Mouse (Mus musculus) hindbrain, embryonic 12.5 days (tissue): Measurements from ENCODE around the gene Epdr1. TPM values are rescaled to one million over a fixed set of nuclear protein-coding genes. Genes with fewer than 3 reads are reported as not detected.
"Not testable (repeated sequence)": the region's sequence is repeated elsewhere in the genome, so short reads cannot be mapped to it uniquely, and the experiment has no call there.

Source experiments
- ATAC-seq: fragments of 200-750 bp; cut with Nextera tagmentation; 2 replicates; pipeline ENCODE4 v1.8.0; 2017; ENCODE audit warnings: moderate TSS enrichment; ENCODE audit not compliant: low FRiP score
- H3K27ac ChIP-seq: fragments of 300-500 bp; sonication (generic); 2 replicates; pipeline ENCODE4 v1.5.1; 2016; ENCODE audit warnings: mild to moderate bottlenecking
- H3K27me3 ChIP-seq: fragments of 300-500 bp; sonication (generic); 2 replicates; pipeline ENCODE4 v1.6.1; 2016; ENCODE audit warnings: mild to moderate bottlenecking
- H3K36me3 ChIP-seq: fragments of 300-500 bp; sonication (generic); 2 replicates; pipeline ENCODE4 v1.6.1; 2016; ENCODE audit warnings: mild to moderate bottlenecking
- H3K4me1 ChIP-seq: fragments of 300-500 bp; sonication (generic); 2 replicates; pipeline ENCODE4 v1.6.1; 2016
- H3K4me2 ChIP-seq: fragments of 300-500 bp; sonication (generic); replicated peaks from 2 replicates; pipeline ENCODE4 v1.6.1; 2016; ENCODE audit warnings: mild to moderate bottlenecking
- H3K4me3 ChIP-seq: fragments of 300-500 bp; sonication (generic); 2 replicates; pipeline ENCODE4 v1.5.1; 2016; ENCODE audit warnings: mild to moderate bottlenecking
- H3K9ac ChIP-seq: fragments of 300-500 bp; sonication (generic); 2 replicates; pipeline ENCODE4 v1.6.1; 2016; ENCODE audit warnings: mild to moderate bottlenecking, moderate library complexity
- H3K9me3 ChIP-seq: fragments of 300-500 bp; sonication (generic); replicated peaks from 2 replicates; pipeline ENCODE4 v1.6.1; 2016; ENCODE audit warnings: mild to moderate bottlenecking
- WGBS: fragments of 180-500 bp; shearing (Covaris S2); methylation state at CpG from one replicate; pipeline ENCODE4 v1.1.7; 2016; 5-methylcytosine and 5-hydroxymethylcytosine counted together
- polyA plus RNA-seq: library from polyadenylated mRNA; unstranded; fragments of >200 nt; fragmentation: Nextera tagmentation; extraction: Ambion mirVana; gene quantifications from 2 replicates; pipeline ENCODE4 v1.2.1, GENCODE M21; 2016

Gene Epdr1
- polyA plus RNA-seq, 1 experiment from 2014 or later, result 19.5 TPM

DNA sequence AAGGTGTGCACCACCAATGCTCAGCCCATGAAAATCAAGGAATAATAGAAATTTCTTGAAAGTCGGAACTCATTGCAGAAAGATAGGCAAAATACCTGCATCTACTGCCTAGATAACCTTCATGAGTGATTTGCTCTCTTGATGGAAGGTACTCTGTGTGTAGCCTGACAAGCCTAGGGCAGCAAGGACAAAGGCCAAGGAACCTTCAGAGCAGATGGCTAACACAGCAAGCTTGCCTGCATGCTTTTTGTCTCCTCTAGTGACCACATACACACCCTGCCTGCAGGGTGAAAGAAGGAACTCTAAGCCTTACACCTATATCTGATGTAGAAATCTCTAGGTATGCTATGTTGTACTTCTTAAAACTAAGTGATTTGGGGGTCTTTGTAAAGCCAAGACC is 24.6 kb downstream of the Epdr1 start:
- Histone ChIP-seq H3K4me2 (no peak overlapping the region), H3K27me3 (no peaks in the 10 kb centered on the region), H3K36me3 (no peaks in the 10 kb centered on the region), H3K27ac (no peak overlapping the region), H3K4me3 (no peak overlapping the region), H3K4me1 (no peaks in the 10 kb centered on the region), H3K9me3 (no peaks in the 10 kb centered on the region), H3K9ac (no peak overlapping the region)
- no peak for ATAC-seq
- WGBS, result 92% methylated on average over 1 of the region's 1 CpGs

DNA sequence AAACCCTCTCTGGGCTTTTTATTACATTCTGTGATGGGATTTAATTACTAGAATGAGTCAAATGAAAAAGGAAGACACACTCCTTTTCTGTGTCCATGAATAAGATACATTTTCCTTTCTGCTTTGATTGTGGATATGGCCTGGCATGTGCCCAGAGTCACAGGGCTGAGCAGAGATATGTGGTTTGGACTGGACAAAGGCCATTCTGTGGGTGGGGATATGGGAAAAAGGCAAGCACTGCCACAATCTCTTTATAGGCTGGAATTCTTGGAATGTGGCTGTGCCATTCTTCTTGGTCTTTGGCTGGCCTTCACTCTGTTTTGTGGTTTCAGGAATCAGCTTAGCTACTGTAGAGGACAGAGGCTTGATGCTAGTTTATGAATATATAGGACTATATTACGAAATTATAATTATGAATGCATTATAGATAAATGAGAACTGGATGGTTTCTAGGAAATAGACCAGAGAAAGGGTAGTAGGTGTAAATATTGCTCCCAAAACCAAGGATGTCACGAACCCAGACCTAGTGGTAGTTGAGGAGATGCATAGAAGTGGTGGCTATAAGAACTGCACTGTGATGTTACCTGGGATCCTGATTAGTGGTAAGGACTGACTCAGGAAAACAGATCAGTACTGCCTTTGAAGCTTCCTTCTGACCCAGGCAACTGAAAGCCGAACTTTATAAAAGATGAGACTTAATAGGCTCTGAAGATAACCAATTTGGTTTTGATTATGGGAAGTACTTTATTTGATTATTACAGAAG is 28.5 kb downstream of the Epdr1 start:
- ATAC-seq, result no peak
- Histone ChIP-seq H3K27me3 (no peaks in the 10 kb centered on the region), H3K9me3 (no peaks in the 10 kb centered on the region), H3K9ac (no peak overlapping the region), H3K36me3 (no peaks in the 10 kb centered on the region), H3K4me3 (no peak overlapping the region), H3K27ac (no peak overlapping the region), H3K4me1 (no peaks in the 10 kb centered on the region), H3K4me2 (no peak overlapping the region)
- WGBS, result 89% methylated on average over 3 of the region's 3 CpGs

DNA sequence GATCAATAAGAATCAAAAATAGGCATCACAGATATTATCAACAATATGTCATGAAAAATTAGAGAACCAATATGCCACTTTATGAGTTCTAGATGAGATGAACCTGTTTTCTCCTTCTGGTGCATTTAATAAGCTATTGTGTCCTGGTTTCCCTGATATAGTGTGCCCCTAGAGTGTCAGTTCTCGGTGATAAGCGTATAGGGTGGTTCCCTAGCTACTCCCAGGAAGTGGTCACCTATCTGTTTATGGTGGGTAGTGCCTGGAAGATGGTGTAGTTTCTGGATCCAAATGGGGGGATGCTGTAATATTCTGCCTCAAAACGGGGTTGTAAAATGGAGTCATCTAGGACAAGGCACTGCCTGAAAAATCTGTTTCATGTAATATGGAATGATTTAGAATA is 43.8 kb downstream of the Epdr1 start:
- ATAC-seq, result no peak
- WGBS, result 88% methylated on average over 3 of the region's 3 CpGs
- no peaks in the 10 kb centered on the region for H3K36me3 ChIP-seq
- H3K9ac ChIP-seq, result no peak overlapping the region
- H3K27ac ChIP-seq, result no peak overlapping the region
- H3K4me2 ChIP-seq, result no peak overlapping the region
- no peak overlapping the region for H3K4me3 ChIP-seq
- no peaks in the 10 kb centered on the region for H3K9me3 ChIP-seq
- H3K4me1 ChIP-seq, result no peaks in the 10 kb centered on the region
- H3K27me3 ChIP-seq, result no peaks in the 10 kb centered on the region

DNA sequence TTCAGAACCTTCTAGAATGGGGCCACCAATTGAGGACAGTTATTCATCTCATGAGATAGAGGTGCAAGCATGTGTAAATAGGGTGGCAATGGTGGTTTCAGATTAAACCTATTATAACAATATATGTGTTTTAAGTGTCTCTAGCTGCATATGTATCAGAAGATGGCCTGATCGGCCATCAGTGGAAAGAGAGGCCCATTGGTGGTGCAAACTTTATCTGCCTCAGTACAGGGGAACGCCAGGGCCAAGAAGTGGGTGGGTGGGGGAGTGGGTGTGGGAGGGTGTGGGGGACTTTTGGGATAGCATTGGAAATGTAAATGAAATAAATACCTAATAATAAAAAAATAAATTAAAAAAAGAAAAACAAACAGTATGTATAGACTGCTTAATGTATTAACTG is 45.0 kb downstream of the Epdr1 start:
- not testable (repeated sequence) for H3K4me2 ChIP-seq, H3K4me3 ChIP-seq, H3K9me3 ChIP-seq, ATAC-seq, H3K27ac ChIP-seq, H3K4me1 ChIP-seq, H3K9ac ChIP-seq, H3K27me3 ChIP-seq, H3K36me3 ChIP-seq
- 97% methylated on average over 2 of the region's 2 CpGs for WGBS

DNA sequence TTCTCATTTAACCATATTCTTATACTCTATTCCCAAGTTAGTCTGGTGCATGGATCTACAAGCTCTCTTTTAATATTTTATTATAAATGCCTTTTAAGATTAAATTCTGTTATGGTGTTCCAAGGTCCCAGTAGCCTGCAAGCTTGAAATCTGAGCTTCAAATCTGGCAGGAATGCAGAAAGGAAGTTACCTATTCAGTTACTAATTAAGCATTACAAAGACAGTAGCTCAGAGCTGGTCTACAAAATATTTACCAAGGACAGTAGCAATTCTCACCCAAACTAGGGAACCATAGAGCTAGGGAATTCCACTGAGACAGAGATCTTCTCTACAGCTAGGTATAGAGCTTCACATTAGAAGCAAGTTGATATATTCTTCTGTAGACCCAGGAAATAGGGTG is 49.6 kb downstream of the Epdr1 start:
- H3K4me2 ChIP-seq, H3K36me3 ChIP-seq, H3K9ac ChIP-seq, H3K4me1 ChIP-seq, ATAC-seq, H3K27ac ChIP-seq, H3K4me3 ChIP-seq, H3K9me3 ChIP-seq, H3K27me3 ChIP-seq: not testable (repeated sequence)

DNA sequence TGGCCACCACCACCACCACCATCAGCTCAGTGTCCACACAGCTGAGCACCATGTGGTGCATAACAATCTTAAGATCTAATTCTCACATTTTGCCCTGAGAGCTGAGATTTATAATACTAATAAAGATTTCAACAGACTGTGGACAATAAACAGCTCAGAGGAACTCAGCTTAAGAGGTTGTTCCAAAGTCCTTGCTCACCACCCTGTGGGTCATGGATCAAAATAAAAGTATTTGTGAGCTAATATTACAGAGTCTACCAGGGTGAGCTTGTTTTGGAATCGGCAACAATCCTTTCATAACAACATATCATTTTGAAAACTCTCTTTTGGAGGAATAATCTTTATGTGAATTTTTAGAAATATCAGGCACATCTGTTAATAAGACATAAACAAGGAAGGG is 57.2 kb downstream of the Epdr1 start:
- Histone ChIP-seq H3K36me3 (no peaks in the 10 kb centered on the region), H3K9me3 (no peaks in the 10 kb centered on the region), H3K9ac (no peak overlapping the region), H3K4me1 (no peaks in the 10 kb centered on the region), H3K27ac (no peak overlapping the region), H3K4me3 (no peak overlapping the region), H3K27me3 (no peaks in the 10 kb centered on the region), H3K4me2 (no peak overlapping the region)
- WGBS, result 92% methylated on average over 1 of the region's 1 CpGs
- no peak for ATAC-seq

DNA sequence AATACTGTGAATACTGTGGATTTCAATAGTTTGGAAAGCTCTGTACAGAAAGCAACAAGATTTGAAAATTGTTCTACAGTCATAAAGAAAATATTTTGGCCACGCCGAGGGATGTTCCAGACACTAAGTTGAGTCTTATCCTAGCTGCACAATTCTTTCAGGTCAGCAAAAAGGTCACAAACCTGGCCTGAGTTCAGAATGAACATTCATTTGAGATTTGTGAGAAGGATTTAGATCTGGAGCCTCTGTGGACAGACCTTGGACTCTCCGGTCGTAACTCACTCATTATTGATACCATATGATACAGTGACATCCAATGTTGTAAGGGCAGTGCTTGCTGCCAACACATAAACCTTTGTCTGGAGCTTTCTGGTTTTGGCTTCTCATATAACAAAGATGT is 64.3 kb downstream of the Epdr1 start:
- no peaks in the 10 kb centered on the region for H3K36me3 ChIP-seq
- H3K4me3 ChIP-seq, result no peak overlapping the region
- H3K27ac ChIP-seq, result no peak overlapping the region
- ATAC-seq, result no peak
- H3K4me1 ChIP-seq, result no peaks in the 10 kb centered on the region
- H3K9me3 ChIP-seq, result no peaks in the 10 kb centered on the region
- no peaks in the 10 kb centered on the region for H3K27me3 ChIP-seq
- no peak overlapping the region for H3K4me2 ChIP-seq
- WGBS, result 85% methylated on average over 4 of the region's 4 CpGs
- H3K9ac ChIP-seq, result no peak overlapping the region

Other genes with a start within 250 kb of the Epdr1 start
- gene Stard3nl, start 224.1 kb downstream of the Epdr1 start, polyA plus RNA-seq, result 143 and 156 TPM in 2 replicates
- 1.2 and 1.4 TPM in 2 replicates for gene Sfrp4, start 3.2 kb upstream of the Epdr1 start, polyA plus RNA-seq
- gene Nme8, start 77.9 kb upstream of the Epdr1 start, polyA plus RNA-seq, result not detected in 2 replicates
- gene Gpr141, start 204.3 kb upstream of the Epdr1 start, polyA plus RNA-seq, result 0.10 TPM in 1 of 2 replicates, not detected in the other